Mouse (Mus musculus) WW6 (cell line): ENCODE data around the gene Gm10770.
"Not testable (repeated sequence)": the region's sequence is repeated elsewhere in the genome, so short reads cannot be mapped to it uniquely, and the experiment has no call there.

Experiments used
- DNase-seq: peaks from one replicate; pipeline ENCODE4 v3.0.0-alpha.2; 2013; ENCODE audit warnings: low read depth, low spot score

Gene Gm10770

GRCm38 (mm10) chr2:150179579-150179978 is at the start of gene Gm10770:
TSS of gene Gm10770 (minus strand) at chr2:150179679.
- not testable (repeated sequence) for DNase-seq

GRCm38 (mm10) chr2:150223263-150223662 is 43.8 kb upstream of the Gm10770 start:
- not testable (repeated sequence) for DNase-seq

GRCm38 (mm10) chr2:150218363-150218725 is 38.9 kb upstream of the Gm10770 start:
- not testable (repeated sequence) for DNase-seq

GRCm38 (mm10) chr2:150217600-150218362 is 38.3 kb upstream of the Gm10770 start, which contains the start of gene Zfp937:
TSS of gene Zfp937 (plus strand) at chr2:150218073.
- not testable (repeated sequence) for DNase-seq

GRCm38 (mm10) chr2:150181570-150181999 is 2.1 kb upstream of the Gm10770 start, which contains the start of gene Gm14139:
TSS of gene Gm14139 (plus strand) at chr2:150181755.
- DNase-seq, result peak; percentile 49

- peak; percentile 18 for DNase-seq
Measured at GRCm38 (mm10) chr2:150181046-150181445, 1.6 kb upstream of the Gm10770 start.

- DNase-seq, result no peak
Measured at GRCm38 (mm10) chr2:150173833-150174232, 5.6 kb downstream of the Gm10770 start.

GRCm38 (mm10) chr2:150166703-150167102 is 12.8 kb downstream of the Gm10770 start:
- no peak for DNase-seq

GRCm38 (mm10) chr2:150136435-150136897 is 43.0 kb downstream of the Gm10770 start, which contains the start of gene Zfp120:
TSS of gene Zfp120 (minus strand) at chr2:150136708.
- peak; percentile 56 for DNase-seq

GRCm38 (mm10) chr2:150132773-150133172 is 46.7 kb downstream of the Gm10770 start:
- no peak for DNase-seq

GRCm38 (mm10) chr2:150132002-150132401 is 47.5 kb downstream of the Gm10770 start:
- DNase-seq, result not testable (repeated sequence)
